Mouse (Mus musculus): Measurements from ENCODE around the gene Dhx8. TPM values are rescaled to one million over a fixed set of nuclear protein-coding genes. Genes with fewer than 3 reads are reported as not detected.

Gene Dhx8
- polyA plus RNA-seq, 1 experiment from 2014 or later: 60.5 TPM

- WGBS: 12% methylated on average over 23 of the region's 23 CpGs
- Histone ChIP-seq H3K27me3 (ENCODE audit: low read depth, poor library complexity, severe bottlenecking) (peaks cover 6% of the 10 kb centered on the region; the same call in 1 of the 2 replicates), H3K4me1 (peaks cover 37% of the 10 kb centered on the region), H3K4me3 (peak overlapping the region; percentile 40), H3K36me3 (no peaks in the 10 kb centered on the region), H3K27ac (peak overlapping the region; percentile 83), H3K9me3 (replicated peaks) (no peaks in the 10 kb centered on the region)
- DNase-seq (ENCODE audit: low spot score): peak; percentile 97
Measured at GRCm38 (mm10) chr11:101814375-101815102, 81.8 kb downstream of the Dhx8 start.

DNA sequence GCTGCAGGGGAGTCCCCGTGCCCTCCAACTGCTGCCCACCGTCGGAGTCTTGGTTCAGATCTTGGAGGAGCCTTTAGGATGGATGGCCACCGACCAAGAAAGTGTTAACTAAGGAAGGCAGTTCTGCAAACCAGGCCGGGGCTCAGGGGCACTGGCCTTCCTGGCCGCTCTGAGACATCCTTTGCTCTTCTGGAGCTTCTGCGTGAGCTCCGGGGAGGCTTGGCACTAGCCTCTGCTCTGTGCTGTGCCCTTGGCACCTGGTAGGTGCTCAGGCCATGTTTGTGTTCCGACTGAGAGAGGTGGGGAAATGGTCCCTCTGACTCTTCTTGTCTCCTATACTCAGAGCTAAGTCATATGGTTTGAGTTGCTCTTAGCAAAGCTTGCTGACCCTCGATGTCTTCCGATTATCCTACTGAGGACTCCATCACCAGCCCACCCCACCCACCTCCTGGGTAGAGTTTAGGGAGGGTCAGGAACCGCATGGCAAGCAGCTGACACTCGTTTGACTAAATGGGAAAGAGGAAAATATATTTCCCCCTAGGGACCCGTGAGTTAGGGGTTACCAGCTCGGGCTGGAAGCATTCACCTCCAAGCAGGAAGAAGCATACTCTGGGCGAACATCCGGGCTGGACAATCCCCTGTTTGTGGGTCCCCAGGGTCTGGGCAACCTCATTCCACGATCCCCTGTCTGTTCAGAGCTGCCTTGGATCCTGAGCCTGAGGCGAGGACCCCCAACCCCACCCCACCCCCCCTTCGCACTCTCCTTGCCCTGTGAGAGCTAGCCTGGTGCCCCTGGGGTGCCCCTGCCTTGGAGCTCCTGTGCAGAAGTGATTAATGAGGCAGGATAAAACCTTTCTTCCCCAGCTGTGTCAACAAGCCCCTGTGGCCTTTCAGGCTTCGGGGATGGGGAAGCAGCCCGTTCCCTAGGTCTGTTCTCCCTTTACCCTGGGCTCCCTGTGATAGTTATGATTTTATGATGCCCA, 82.7 kb downstream of the Dhx8 start:
- WGBS: 11% methylated on average over 22 of the region's 22 CpGs
- Histone ChIP-seq H3K4me3 (peak overlapping the region; percentile 40), H3K9me3 (replicated peaks) (no peaks in the 10 kb centered on the region), H3K4me1 (peaks cover 35% of the 10 kb centered on the region), H3K27ac (peak overlapping the region; percentile 83), H3K36me3 (no peaks in the 10 kb centered on the region), H3K27me3 (ENCODE audit: low read depth, poor library complexity, severe bottlenecking) (peaks cover 4% of the 10 kb centered on the region; the same call in 1 of the 2 replicates)
- peak; percentile 59 for DNase-seq (ENCODE audit: low spot score)

Other genes with a start within 250 kb of the Dhx8 start
- gene Brca1, start 181.0 kb upstream of the Dhx8 start, polyA plus RNA-seq (2016; fragmentation: Nextera tagmentation; extraction: Ambion mirVana): 22.2 and 22.6 TPM in 2 replicates
- gene Nbr1, start 180.8 kb upstream of the Dhx8 start, polyA plus RNA-seq (2016; fragmentation: Nextera tagmentation; extraction: Ambion mirVana): 51.7 and 73.2 TPM in 2 replicates
- 1.1 and 1.8 TPM in 2 replicates for gene Tmem106a, start 150.7 kb upstream of the Dhx8 start, polyA plus RNA-seq (2016; fragmentation: Nextera tagmentation; extraction: Ambion mirVana)
- gene Gm11634, start 133.7 kb upstream of the Dhx8 start, polyA plus RNA-seq (2016; fragmentation: Nextera tagmentation; extraction: Ambion mirVana): not detected in 2 replicates
- 18.7 and 22.3 TPM in 2 replicates for gene Rdm1, start 105.7 kb upstream of the Dhx8 start, polyA plus RNA-seq (2016; fragmentation: Nextera tagmentation; extraction: Ambion mirVana)
- gene Arl4d, start 67.4 kb upstream of the Dhx8 start, polyA plus RNA-seq (2016; fragmentation: Nextera tagmentation; extraction: Ambion mirVana): 1.9 and 2.4 TPM in 2 replicates
- gene Etv4, start 52.5 kb downstream of the Dhx8 start, polyA plus RNA-seq (2016; fragmentation: Nextera tagmentation; extraction: Ambion mirVana): 37.8 and 48.3 TPM in 2 replicates
- 11.2 and 12.1 TPM in 2 replicates for gene Meox1, start 161.5 kb downstream of the Dhx8 start, polyA plus RNA-seq (2016; fragmentation: Nextera tagmentation; extraction: Ambion mirVana)
- gene Sost, start 234.1 kb downstream of the Dhx8 start, polyA plus RNA-seq (2016; fragmentation: Nextera tagmentation; extraction: Ambion mirVana): 1.6 and 1.9 TPM in 2 replicates

Measured in limb, embryonic 10.5 days (tissue).